Comparison of ENCODE assay signal across 26 mouse cellular contexts in genomic region chr6:140167182-140167581, GRCm38 (mm10).
DNase-seq lines count a peak whose midpoint lies in the region; ATAC-seq and TF ChIP-seq lines count a peak whose summit lies in the region.
"Had no signal": no experiment of that assay in that cellular context is flagged by ENCODE, and none has a peak within 500 bp of the region (broad histone marks: within the 10 kb centered on the region; RNA-seq: fewer than 3 reads in every experiment).

No protein-coding gene starts in this region.

- WGBS in forebrain, postnatal 0 days, result 52% methylated on average over 4 of the region's 4 CpGs
- 50% methylated on average over 4 of the region's 4 CpGs for WGBS in forebrain, embryonic 15.5 days
- whole genome bisulfite sequencing in hindbrain, embryonic 15.5 days, result 70% methylated on average over 4 of the region's 4 CpGs
- 81% methylated on average over 4 of the region's 4 CpGs for WGBS in hindbrain, embryonic 10.5 days
- WGBS in midbrain, postnatal 0 days, result 73% methylated on average over 4 of the region's 4 CpGs
- 85% methylated on average over 4 of the region's 4 CpGs for WGBS in midbrain, embryonic 14.5 days
- WGBS in hindbrain, postnatal 0 days, result 53% methylated on average over 4 of the region's 4 CpGs

- H3K4me3 ChIP-seq in forebrain, postnatal 0 days (ENCODE audit: low read depth, low read length), result no peak overlapping the region
- no peak overlapping the region for H3K4me3 ChIP-seq in forebrain, embryonic 15.5 days
- H3K4me3 ChIP-seq in hindbrain, embryonic 15.5 days, result no peak overlapping the region
- H3K4me3 ChIP-seq in hindbrain, embryonic 10.5 days, result no peak overlapping the region
- no peak overlapping the region for H3K4me3 ChIP-seq in midbrain, postnatal 0 days (ENCODE audit: low read depth, low read length)
- H3K4me3 ChIP-seq in midbrain, embryonic 14.5 days (replicated peaks; ENCODE audit: low read depth, low read length), result no peak overlapping the region
- H3K4me3 ChIP-seq in hindbrain, postnatal 0 days (ENCODE audit: low read length), result no peak overlapping the region
- H3K4me3 ChIP-seq: embryonic facial prominence, embryonic 15.5 days; erythroblast, embryonic 14.5 days; forebrain, embryonic 10.5 days; heart, adult 2 months; heart, embryonic 15.5 days; intestine, embryonic 15.5 days had no signal

- TF ChIP-seq CTCF in forebrain, postnatal 0 days (IDR thresholded peaks at IDR 0.05; ENCODE audit: low read depth), result no peak
- TF ChIP-seq CTCF in midbrain, postnatal 0 days (IDR thresholded peaks at IDR 0.05), result no peak
- no peak for TF ChIP-seq CTCF in hindbrain, postnatal 0 days (IDR thresholded peaks at IDR 0.05; ENCODE audit: low read depth)

- no peaks in the 10 kb centered on the region for H3K9me3 ChIP-seq in forebrain, postnatal 0 days (ENCODE audit: low read length)
- H3K9me3 ChIP-seq in forebrain, embryonic 15.5 days, result no peaks in the 10 kb centered on the region
- H3K9me3 ChIP-seq in hindbrain, embryonic 15.5 days, result no peaks in the 10 kb centered on the region
- no peaks in the 10 kb centered on the region for H3K9me3 ChIP-seq in hindbrain, embryonic 10.5 days
- no peaks in the 10 kb centered on the region for H3K9me3 ChIP-seq in midbrain, postnatal 0 days (ENCODE audit: low read length)
- H3K9me3 ChIP-seq in midbrain, embryonic 14.5 days (ENCODE audit: control insufficient read depth, low read length), result no peaks in the 10 kb centered on the region
- no peaks in the 10 kb centered on the region for H3K9me3 ChIP-seq in hindbrain, postnatal 0 days (ENCODE audit: low read length)
- H3K9me3 ChIP-seq: embryonic facial prominence, embryonic 15.5 days; forebrain, embryonic 10.5 days; heart, embryonic 15.5 days; intestine, embryonic 15.5 days had no signal

- no peaks in the 10 kb centered on the region for H3K36me3 ChIP-seq in forebrain, postnatal 0 days (ENCODE audit: insufficient read depth)
- no peaks in the 10 kb centered on the region for H3K36me3 ChIP-seq in forebrain, embryonic 15.5 days
- no peaks in the 10 kb centered on the region for H3K36me3 ChIP-seq in hindbrain, embryonic 15.5 days
- H3K36me3 ChIP-seq in hindbrain, embryonic 10.5 days, result no peaks in the 10 kb centered on the region
- no peaks in the 10 kb centered on the region for H3K36me3 ChIP-seq in midbrain, postnatal 0 days (ENCODE audit: insufficient read depth, low read length)
- H3K36me3 ChIP-seq in midbrain, embryonic 14.5 days (ENCODE audit: control insufficient read depth, insufficient read depth, low read length), result no peaks in the 10 kb centered on the region
- H3K36me3 ChIP-seq in hindbrain, postnatal 0 days (ENCODE audit: insufficient read depth, low read length), result no peaks in the 10 kb centered on the region
- H3K36me3 ChIP-seq: embryonic facial prominence, embryonic 15.5 days; forebrain, embryonic 10.5 days; heart, embryonic 15.5 days; intestine, embryonic 15.5 days had no signal

- no peaks in the 10 kb centered on the region; the same call in 1 of the 2 replicates for H3K4me1 ChIP-seq in forebrain, postnatal 0 days (ENCODE audit: insufficient read depth)
- H3K4me1 ChIP-seq in forebrain, embryonic 15.5 days, result no peaks in the 10 kb centered on the region
- no peaks in the 10 kb centered on the region for H3K4me1 ChIP-seq in hindbrain, embryonic 15.5 days (replicated peaks)
- H3K4me1 ChIP-seq in hindbrain, embryonic 10.5 days (replicated peaks), result no peaks in the 10 kb centered on the region
- H3K4me1 ChIP-seq in midbrain, postnatal 0 days (ENCODE audit: insufficient read depth, low read length), result no peaks in the 10 kb centered on the region
- H3K4me1 ChIP-seq in midbrain, embryonic 14.5 days (ENCODE audit: control insufficient read depth, insufficient read depth, low read length), result no peaks in the 10 kb centered on the region
- no peaks in the 10 kb centered on the region for H3K4me1 ChIP-seq in hindbrain, postnatal 0 days (ENCODE audit: insufficient read depth, low read length)
- H3K4me1 ChIP-seq: forebrain, embryonic 10.5 days; heart, embryonic 15.5 days; intestine, embryonic 15.5 days had no signal

- no peak overlapping the region for H3K27ac ChIP-seq in forebrain, postnatal 0 days (ENCODE audit: low read depth, low read length)
- H3K27ac ChIP-seq in forebrain, embryonic 15.5 days (replicated peaks), result no peak overlapping the region
- H3K27ac ChIP-seq in hindbrain, embryonic 15.5 days (replicated peaks), result no peak overlapping the region
- no peak overlapping the region for H3K27ac ChIP-seq in hindbrain, embryonic 10.5 days
- H3K27ac ChIP-seq in midbrain, postnatal 0 days (ENCODE audit: low read depth, low read length), result no peak overlapping the region
- no peak overlapping the region for H3K27ac ChIP-seq in midbrain, embryonic 14.5 days (replicated peaks; ENCODE audit: low read depth, low read length)
- no peak overlapping the region for H3K27ac ChIP-seq in hindbrain, postnatal 0 days
- H3K27ac ChIP-seq: embryonic facial prominence, embryonic 15.5 days; forebrain, embryonic 10.5 days; heart, adult 2 months; heart, embryonic 15.5 days; intestine, embryonic 15.5 days had no signal

- H3K4me2 ChIP-seq in forebrain, postnatal 0 days (ENCODE audit: low read depth), result no peak overlapping the region
- H3K4me2 ChIP-seq in forebrain, embryonic 15.5 days (replicated peaks), result no peak overlapping the region
- H3K4me2 ChIP-seq in hindbrain, embryonic 15.5 days, result no peak overlapping the region
- H3K4me2 ChIP-seq in midbrain, postnatal 0 days (ENCODE audit: low read depth, low read length, poor library complexity, severe bottlenecking), result no peak overlapping the region
- H3K4me2 ChIP-seq in midbrain, embryonic 14.5 days (ENCODE audit: low read length), result no peak overlapping the region
- H3K4me2 ChIP-seq in hindbrain, postnatal 0 days (ENCODE audit: low read depth, low read length), result no peak overlapping the region
- H3K4me2 ChIP-seq: embryonic facial prominence, embryonic 15.5 days; heart, embryonic 11.5 days; heart, embryonic 15.5 days; intestine, embryonic 15.5 days had no signal

- H3K9ac ChIP-seq in forebrain, postnatal 0 days, result no peak overlapping the region
- no peak overlapping the region for H3K9ac ChIP-seq in forebrain, embryonic 15.5 days (replicated peaks)
- no peak overlapping the region for H3K9ac ChIP-seq in hindbrain, embryonic 15.5 days
- H3K9ac ChIP-seq in midbrain, postnatal 0 days (replicated peaks; ENCODE audit: low read length, poor library complexity, severe bottlenecking), result no peak overlapping the region
- no peak overlapping the region for H3K9ac ChIP-seq in midbrain, embryonic 14.5 days (replicated peaks; ENCODE audit: low read length)
- H3K9ac ChIP-seq in hindbrain, postnatal 0 days (replicated peaks; ENCODE audit: low read length), result no peak overlapping the region
- H3K9ac ChIP-seq: embryonic facial prominence, embryonic 15.5 days; heart, embryonic 15.5 days; intestine, embryonic 15.5 days had no signal

- no peaks in the 10 kb centered on the region for H3K27me3 ChIP-seq in forebrain, postnatal 0 days (ENCODE audit: insufficient read depth, low read length)
- H3K27me3 ChIP-seq in forebrain, embryonic 15.5 days, result no peaks in the 10 kb centered on the region
- no peaks in the 10 kb centered on the region for H3K27me3 ChIP-seq in hindbrain, embryonic 15.5 days
- H3K27me3 ChIP-seq in hindbrain, embryonic 10.5 days (ENCODE audit: insufficient read depth, poor library complexity, severe bottlenecking), result no peaks in the 10 kb centered on the region
- H3K27me3 ChIP-seq in midbrain, postnatal 0 days (ENCODE audit: insufficient read depth, low read length), result no peaks in the 10 kb centered on the region
- no peaks in the 10 kb centered on the region for H3K27me3 ChIP-seq in midbrain, embryonic 14.5 days (ENCODE audit: control insufficient read depth, insufficient read depth, low read length)
- H3K27me3 ChIP-seq in hindbrain, postnatal 0 days (ENCODE audit: insufficient read depth, low read length), result no peaks in the 10 kb centered on the region
- H3K27me3 ChIP-seq: CH12.LX; embryonic facial prominence, embryonic 15.5 days; heart, embryonic 15.5 days; intestine, embryonic 15.5 days; Patski had no signal

- peak; percentile 79 for ATAC-seq in forebrain, postnatal 0 days
- no peak for ATAC-seq in forebrain, embryonic 15.5 days (replicated peaks)
- peak; percentile 54; the same call in 1 of the 2 replicates for ATAC-seq in hindbrain, embryonic 15.5 days (ENCODE audit: low FRiP score, low read depth)
- no peak for ATAC-seq in midbrain, postnatal 0 days (ENCODE audit: low FRiP score)
- ATAC-seq in midbrain, embryonic 14.5 days (ENCODE audit: low FRiP score, low TSS enrichment), result no peak
- ATAC-seq in hindbrain, postnatal 0 days, result peak; percentile 72
- ATAC-seq: activated CD4-positive, CD25-positive, alpha-beta regulatory T cell, adult 4 months; forebrain, embryonic 14.5 days; intestine, embryonic 15.5 days; Patski had no signal

- DNase-seq in forebrain, postnatal 0 days, result no peak
- DNase-seq in hindbrain, embryonic 10.5 days (ENCODE audit: low spot score), result no peak
- DNase-seq in midbrain, postnatal 0 days (ENCODE audit: low spot score), result peak; percentile 51
- no peak for DNase-seq in midbrain, embryonic 14.5 days
- DNase-seq in hindbrain, postnatal 0 days (ENCODE audit: low spot score), result peak; percentile 53
- no peak for DNase-seq in embryo, embryonic 10 days (ENCODE audit: low spot score)
- DNase-seq: adrenal gland, postnatal 25 days; cerebellum, adult 8-10 months; cerebellum, postnatal 36 days; embryo, embryonic 11 days; gastrocnemius, postnatal 10 days; heart, adult 2 months; heart, postnatal 14 days; kidney, adult 18-20 months had no signal

Comparison
In these comparisons a context has a peak if more than half of its experiments do, and no peak if none do; other contexts are left out.
1. ATAC-seq: peak in forebrain, postnatal 0 days (single experiment), hindbrain, embryonic 15.5 days (single experiment) and hindbrain, postnatal 0 days (single experiment); none in forebrain, embryonic 15.5 days (single experiment), midbrain, postnatal 0 days (single experiment) and midbrain, embryonic 14.5 days (single experiment).
2. DNase-seq: peak in midbrain, postnatal 0 days (single experiment) and hindbrain, postnatal 0 days (single experiment); none in forebrain, postnatal 0 days (single experiment), hindbrain, embryonic 10.5 days (single experiment), midbrain, embryonic 14.5 days (single experiment) and embryo, embryonic 10 days (single experiment).